Mouse (Mus musculus) left cerebral cortex, adult 6 months (tissue): ENCODE data around the gene Abcc8. TPM values are rescaled to one million over a fixed set of nuclear protein-coding genes. Genes with fewer than 3 reads are reported as not detected.

Source experiments
- long read RNA-seq, 2 experiments: library from polyadenylated mRNA; unstranded; transcript quantifications; one replicate each; pipeline ENCODE4 v2.0.0; 2019 to 2020
- polyA plus RNA-seq: library from polyadenylated mRNA; unstranded; fragments of <200 nt; fragmentation: Nextera tagmentation; gene quantifications from 2 replicates; pipeline ENCODE4 v1.2.3, GENCODE M21; 2021

Abcc8 gene
- 9.0 TPM in 2 replicates for polyA plus RNA-seq
- long read RNA-seq, experiment 1, partial matches to known transcripts, result 13 of 34 reads
- long read RNA-seq, experiment 1, other reads (novel, unspliced or antisense), result 21 of 34 reads
- long read RNA-seq, experiment 2, partial matches to known transcripts, result 4 of 7 reads
- long read RNA-seq, experiment 2, other reads (novel, unspliced or antisense), result 3 of 7 reads

GRCm38 (mm10) chr7:46179431-46180275 is at the start of gene Abcc8:
Gene Abcc8, minus strand, starts transcription at chr7:46180033.

DNA sequence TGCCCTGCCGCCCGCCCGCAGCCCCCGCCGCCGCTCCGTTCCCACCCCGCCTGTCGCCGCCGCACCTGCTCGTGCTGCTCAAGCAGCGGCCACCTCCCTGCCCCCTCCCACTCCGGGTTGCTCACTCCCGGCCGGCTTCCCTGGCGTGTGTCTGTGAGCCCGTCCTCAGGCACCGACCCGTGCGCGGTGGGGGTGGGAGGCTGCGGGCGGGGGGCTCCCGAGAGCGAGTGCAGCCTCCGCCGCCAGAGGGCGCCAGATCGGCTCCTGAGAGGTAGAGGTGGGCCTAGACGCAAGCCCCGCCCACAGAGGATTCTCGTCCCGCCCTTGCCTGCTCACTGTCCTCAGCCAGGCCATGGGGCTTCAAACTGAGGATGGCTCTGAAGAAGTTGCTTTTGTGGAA is 79.3 kb downstream of the Abcc8 start, which contains the start of gene Kcnj11:
TSS of gene Kcnj11 (minus strand) at position 202 of the 400 bp plus-strand sequence.

Other genes with a start within 250 kb of the Abcc8 start
- gene Abcc6, start 149.7 kb downstream of the Abcc8 start, polyA plus RNA-seq, result 0.04 and 0.10 TPM in 2 replicates
- gene Nomo1, start 146.3 kb downstream of the Abcc8 start, polyA plus RNA-seq, result 20.0 and 25.0 TPM in 2 replicates
- 8.3 and 9.6 TPM in 2 replicates for gene Kcnj11, start 79.3 kb downstream of the Abcc8 start, polyA plus RNA-seq
- gene Ush1c, start 58.5 kb upstream of the Abcc8 start, polyA plus RNA-seq, result 0.11 and 0.20 TPM in 2 replicates
- 0.04 TPM in 1 of 2 replicates, not detected in the other for gene Otog, start 61.0 kb upstream of the Abcc8 start, polyA plus RNA-seq
- gene Myod1, start 196.4 kb upstream of the Abcc8 start, polyA plus RNA-seq, result 0.39 and 1.3 TPM in 2 replicates
- 21.9 and 57.8 TPM in 2 replicates for gene Kcnc1, start 216.5 kb upstream of the Abcc8 start, polyA plus RNA-seq